Mouse (Mus musculus): Measurements from ENCODE around the gene Scaf11.

- TF ChIP-seq CTCF (IDR thresholded peaks at IDR 0.05; ENCODE audit: low read depth) (no peak), EP300 (optimal IDR thresholded peaks at IDR 0.05) (no peak)
Measured at GRCm38 (mm10) chr15:96474325-96474955, 13.8 kb upstream of the Scaf11 start.
